Mouse (Mus musculus): ENCODE results near the gene Fat4. TPM values are rescaled to one million over a fixed set of nuclear protein-coding genes. Genes with fewer than 3 reads are reported as not detected.

Gene Fat4
- polyA plus RNA-seq, 1 experiment from 2014 or later = 5.3 TPM

DNA sequence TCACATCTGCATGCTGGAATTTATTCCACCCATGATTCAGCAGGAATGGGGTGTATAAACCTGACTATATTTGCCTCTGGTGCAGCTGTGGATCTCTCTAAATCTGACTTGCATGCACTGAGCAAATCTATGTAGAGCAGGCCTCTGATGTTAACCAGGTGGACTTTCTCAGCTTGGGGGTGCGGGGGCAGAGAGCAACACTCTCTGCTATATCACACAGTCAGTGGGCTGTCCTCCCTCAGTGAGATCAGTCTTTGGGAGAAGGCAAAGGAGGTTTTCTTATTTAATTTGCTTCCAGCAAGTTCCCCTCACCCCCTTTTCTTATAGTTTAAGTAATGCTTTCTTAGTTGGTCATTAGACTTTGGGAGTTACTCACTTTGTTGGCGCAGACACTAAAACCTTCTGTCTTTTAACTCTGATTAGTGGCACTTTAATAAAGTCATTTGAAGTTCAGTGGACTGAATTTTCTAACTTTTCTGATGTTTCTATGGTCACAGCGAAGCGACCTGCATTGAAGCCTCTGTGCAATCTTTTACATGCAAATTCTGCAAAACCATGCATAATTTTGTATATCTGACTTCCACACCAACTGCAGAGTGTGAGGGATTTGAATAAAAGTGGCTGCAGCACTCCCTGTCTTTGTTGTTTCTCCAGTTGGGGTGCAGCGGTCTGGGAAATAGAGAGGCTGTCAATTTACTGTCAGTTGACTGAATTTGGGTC is 26.2 kb downstream of the Fat4 start:
- Histone ChIP-seq H3K9me3 (replicated peaks; ENCODE audit: control insufficient read depth, low read length) (no peaks in the 10 kb centered on the region), H3K9ac (ENCODE audit: low read depth, low read length) (no peak overlapping the region), H3K4me1 (ENCODE audit: control insufficient read depth, insufficient read depth, low read length) (peaks cover 3% of the 10 kb centered on the region), H3K4me3 (ENCODE audit: low read depth, low read length) (no peak overlapping the region), H3K27ac (ENCODE audit: low read depth, low read length) (no peak overlapping the region), H3K4me2 (no peak overlapping the region), H3K36me3 (ENCODE audit: control insufficient read depth, insufficient read depth, low read length) (no peaks in the 10 kb centered on the region), H3K27me3 (ENCODE audit: control insufficient read depth, insufficient read depth, low read length) (no peaks in the 10 kb centered on the region)
- ATAC-seq (replicated peaks; ENCODE audit: insufficient number of reproducible peaks, low FRiP score, low TSS enrichment) = no peak
- 66% methylated on average over 5 of the region's 5 CpGs for WGBS (ENCODE audit: insufficient replicate concordance)

- ATAC-seq (replicated peaks; ENCODE audit: insufficient number of reproducible peaks, low FRiP score, low TSS enrichment) = no peak
- H3K9ac ChIP-seq (ENCODE audit: low read depth, low read length) = no peak overlapping the region
- H3K4me3 ChIP-seq (ENCODE audit: low read depth, low read length) = no peak overlapping the region
- H3K27me3 ChIP-seq (ENCODE audit: control insufficient read depth, insufficient read depth, low read length) = no peaks in the 10 kb centered on the region
- no peaks in the 10 kb centered on the region for H3K4me1 ChIP-seq (ENCODE audit: control insufficient read depth, insufficient read depth, low read length)
- no peaks in the 10 kb centered on the region for H3K9me3 ChIP-seq (replicated peaks; ENCODE audit: control insufficient read depth, low read length)
- WGBS (ENCODE audit: insufficient replicate concordance) = 74% methylated on average over 11 of the region's 11 CpGs
- no peaks in the 10 kb centered on the region for H3K36me3 ChIP-seq (ENCODE audit: control insufficient read depth, insufficient read depth, low read length)
- no peak overlapping the region for H3K4me2 ChIP-seq
- no peak overlapping the region for H3K27ac ChIP-seq (ENCODE audit: low read depth, low read length)
These were observed 26.9 kb downstream of the Fat4 start for GRCm38 (mm10) chr3:38913488-38914105.

DNA sequence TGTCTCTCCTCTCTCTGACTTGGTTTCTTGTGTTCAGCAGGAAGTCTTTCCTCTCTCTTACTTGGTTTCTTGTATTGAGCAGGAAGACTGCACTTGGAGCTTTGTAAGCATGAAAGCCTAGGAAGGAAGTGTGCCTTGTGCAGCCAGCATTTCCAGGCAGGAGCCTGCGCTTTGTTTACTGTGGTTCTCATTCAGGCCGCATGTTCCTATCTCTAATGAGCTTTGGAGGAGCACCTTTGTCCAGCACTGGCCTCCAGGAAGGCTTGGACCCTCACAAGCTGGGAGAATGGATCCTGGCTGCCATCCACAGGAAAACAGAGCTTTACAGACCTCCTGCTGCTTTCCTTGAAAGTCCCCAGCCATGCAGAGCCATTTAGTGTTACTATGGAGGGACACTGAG is 32.2 kb downstream of the Fat4 start:
- H3K4me3 ChIP-seq (ENCODE audit: low read depth, low read length) = no peak overlapping the region
- H3K9ac ChIP-seq (ENCODE audit: low read depth, low read length) = no peak overlapping the region
- no peak overlapping the region for H3K4me2 ChIP-seq
- H3K9me3 ChIP-seq (replicated peaks; ENCODE audit: control insufficient read depth, low read length) = no peaks in the 10 kb centered on the region
- no peak for ATAC-seq (replicated peaks; ENCODE audit: insufficient number of reproducible peaks, low FRiP score, low TSS enrichment)
- no peaks in the 10 kb centered on the region for H3K27me3 ChIP-seq (ENCODE audit: control insufficient read depth, insufficient read depth, low read length)
- no peaks in the 10 kb centered on the region for H3K36me3 ChIP-seq (ENCODE audit: control insufficient read depth, insufficient read depth, low read length)
- no peaks in the 10 kb centered on the region for H3K4me1 ChIP-seq (ENCODE audit: control insufficient read depth, insufficient read depth, low read length)
- WGBS (ENCODE audit: insufficient replicate concordance) = 68% methylated on average over 2 of the region's 2 CpGs
- no peak overlapping the region for H3K27ac ChIP-seq (ENCODE audit: low read depth, low read length)

GRCm38 (mm10) chr3:38921031-38921430 is 34.3 kb downstream of the Fat4 start:
- 77% methylated on average over 2 of the region's 2 CpGs for WGBS (ENCODE audit: insufficient replicate concordance)
- Histone ChIP-seq H3K9me3 (replicated peaks; ENCODE audit: control insufficient read depth, low read length) (no peaks in the 10 kb centered on the region), H3K4me1 (ENCODE audit: control insufficient read depth, insufficient read depth, low read length) (no peaks in the 10 kb centered on the region), H3K27ac (ENCODE audit: low read depth, low read length) (no peak overlapping the region), H3K36me3 (ENCODE audit: control insufficient read depth, insufficient read depth, low read length) (no peaks in the 10 kb centered on the region), H3K4me2 (no peak overlapping the region), H3K27me3 (ENCODE audit: control insufficient read depth, insufficient read depth, low read length) (no peaks in the 10 kb centered on the region), H3K4me3 (ENCODE audit: low read depth, low read length) (no peak overlapping the region), H3K9ac (ENCODE audit: low read depth, low read length) (no peak overlapping the region)
- no peak for ATAC-seq (replicated peaks; ENCODE audit: insufficient number of reproducible peaks, low FRiP score, low TSS enrichment)

DNA sequence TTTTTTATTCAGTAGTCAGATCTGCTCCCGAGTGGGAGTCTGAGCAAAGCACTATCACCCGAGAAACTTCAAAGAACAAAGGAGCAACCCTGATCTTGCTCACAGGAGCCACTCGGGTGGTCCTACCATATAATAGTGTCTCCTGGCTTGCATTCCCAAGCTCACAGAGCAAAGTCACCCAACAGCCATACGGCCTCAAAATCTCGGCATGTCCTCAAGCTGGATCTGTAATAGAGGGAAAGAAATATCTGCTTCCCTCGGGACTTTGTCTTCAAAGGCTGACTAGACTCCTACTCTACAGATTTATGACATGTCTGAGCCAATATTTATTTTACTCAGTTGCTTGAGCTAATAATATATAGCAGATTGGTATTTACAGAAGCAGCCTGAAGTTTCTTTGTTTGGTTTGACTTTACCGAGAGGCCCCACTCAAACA is 36.5 kb downstream of the Fat4 start:
- Histone ChIP-seq H3K9ac (ENCODE audit: low read depth, low read length) (no peak overlapping the region), H3K27me3 (ENCODE audit: control insufficient read depth, insufficient read depth, low read length) (no peaks in the 10 kb centered on the region), H3K4me2 (no peak overlapping the region), H3K4me1 (ENCODE audit: control insufficient read depth, insufficient read depth, low read length) (no peaks in the 10 kb centered on the region), H3K27ac (ENCODE audit: low read depth, low read length) (no peak overlapping the region), H3K9me3 (replicated peaks; ENCODE audit: control insufficient read depth, low read length) (no peaks in the 10 kb centered on the region), H3K4me3 (ENCODE audit: low read depth, low read length) (no peak overlapping the region), H3K36me3 (ENCODE audit: control insufficient read depth, insufficient read depth, low read length) (no peaks in the 10 kb centered on the region)
- ATAC-seq (replicated peaks; ENCODE audit: insufficient number of reproducible peaks, low FRiP score, low TSS enrichment) = no peak
- 72% methylated on average over 7 of the region's 7 CpGs for WGBS (ENCODE audit: insufficient replicate concordance)

DNA sequence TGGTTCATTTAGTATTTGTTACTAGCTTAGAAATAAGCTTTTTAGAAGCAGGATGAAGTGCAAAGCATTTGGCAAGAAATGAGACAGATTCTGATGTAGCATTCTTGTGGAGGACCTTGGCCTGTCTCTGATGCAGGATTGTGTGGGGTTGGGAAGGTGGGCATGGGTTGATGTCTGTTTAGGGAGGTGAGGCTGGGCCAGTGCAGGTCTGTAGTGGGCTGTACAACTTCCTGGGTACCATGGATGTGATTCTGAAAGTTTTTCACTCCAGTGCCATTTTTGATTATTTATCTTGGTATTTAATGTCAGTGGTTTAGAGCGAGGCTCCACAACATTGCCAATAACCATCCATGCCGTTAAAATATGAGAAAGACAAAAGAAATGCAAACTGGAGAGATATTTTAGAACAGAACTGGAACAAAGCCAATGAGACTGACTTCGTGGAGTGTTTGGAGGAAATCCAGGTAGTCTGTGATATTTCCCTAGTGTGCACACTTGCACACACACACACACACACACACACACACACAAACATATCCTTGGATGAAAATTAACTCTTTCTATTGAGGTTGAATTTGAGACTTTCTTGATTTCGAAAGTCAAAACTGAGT is 41.4 kb downstream of the Fat4 start:
- H3K36me3 ChIP-seq (ENCODE audit: control insufficient read depth, insufficient read depth, low read length) = no peaks in the 10 kb centered on the region
- H3K4me3 ChIP-seq (ENCODE audit: low read depth, low read length) = no peak overlapping the region
- no peak overlapping the region for H3K4me2 ChIP-seq
- no peaks in the 10 kb centered on the region for H3K4me1 ChIP-seq (ENCODE audit: control insufficient read depth, insufficient read depth, low read length)
- ATAC-seq (replicated peaks; ENCODE audit: insufficient number of reproducible peaks, low FRiP score, low TSS enrichment) = no peak
- H3K9me3 ChIP-seq (replicated peaks; ENCODE audit: control insufficient read depth, low read length) = no peaks in the 10 kb centered on the region
- 61% methylated on average over 4 of the region's 4 CpGs for WGBS (ENCODE audit: insufficient replicate concordance)
- no peak overlapping the region for H3K9ac ChIP-seq (ENCODE audit: low read depth, low read length)
- no peaks in the 10 kb centered on the region for H3K27me3 ChIP-seq (ENCODE audit: control insufficient read depth, insufficient read depth, low read length)
- no peak overlapping the region for H3K27ac ChIP-seq (ENCODE audit: low read depth, low read length)

GRCm38 (mm10) chr3:38928751-38929150 is 42.0 kb downstream of the Fat4 start:
- Histone ChIP-seq H3K27me3 (ENCODE audit: control insufficient read depth, insufficient read depth, low read length) (no peaks in the 10 kb centered on the region), H3K9ac (ENCODE audit: low read depth, low read length) (no peak overlapping the region), H3K9me3 (replicated peaks; ENCODE audit: control insufficient read depth, low read length) (no peaks in the 10 kb centered on the region), H3K27ac (ENCODE audit: low read depth, low read length) (no peak overlapping the region), H3K4me3 (ENCODE audit: low read depth, low read length) (no peak overlapping the region), H3K36me3 (ENCODE audit: control insufficient read depth, insufficient read depth, low read length) (no peaks in the 10 kb centered on the region), H3K4me2 (no peak overlapping the region), H3K4me1 (ENCODE audit: control insufficient read depth, insufficient read depth, low read length) (no peaks in the 10 kb centered on the region)
- WGBS (ENCODE audit: insufficient replicate concordance) = 62% methylated on average over 3 of the region's 3 CpGs
- no peak for ATAC-seq (replicated peaks; ENCODE audit: insufficient number of reproducible peaks, low FRiP score, low TSS enrichment)

DNA sequence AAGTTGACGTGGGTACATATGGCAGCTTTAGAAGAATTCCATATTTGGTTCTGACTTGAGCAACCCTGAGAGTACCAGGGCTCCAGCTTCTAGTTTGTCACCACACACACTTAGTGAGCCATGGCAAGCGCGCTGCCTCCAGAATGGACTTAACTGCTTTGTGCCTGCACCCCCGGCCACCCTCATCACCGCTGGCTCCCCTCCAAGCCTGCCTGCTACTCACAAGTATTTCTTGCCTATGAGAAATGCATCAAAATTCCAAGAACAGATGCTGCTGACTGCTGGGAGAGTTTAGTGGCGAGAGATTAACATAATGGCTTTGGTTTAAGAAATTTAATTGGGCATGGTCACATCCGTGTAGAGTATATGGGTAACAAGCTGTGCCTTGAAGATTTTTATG is 48.0 kb downstream of the Fat4 start:
- Histone ChIP-seq H3K27me3 (ENCODE audit: control insufficient read depth, insufficient read depth, low read length) (no peaks in the 10 kb centered on the region), H3K9ac (ENCODE audit: low read depth, low read length) (no peak overlapping the region), H3K4me2 (no peak overlapping the region), H3K27ac (ENCODE audit: low read depth, low read length) (no peak overlapping the region), H3K4me1 (ENCODE audit: control insufficient read depth, insufficient read depth, low read length) (peaks cover 4% of the 10 kb centered on the region; the same call in 1 of the 2 replicates), H3K4me3 (ENCODE audit: low read depth, low read length) (no peak overlapping the region), H3K36me3 (ENCODE audit: control insufficient read depth, insufficient read depth, low read length) (no peaks in the 10 kb centered on the region), H3K9me3 (replicated peaks; ENCODE audit: control insufficient read depth, low read length) (no peaks in the 10 kb centered on the region)
- ATAC-seq (replicated peaks; ENCODE audit: insufficient number of reproducible peaks, low FRiP score, low TSS enrichment) = no peak
- WGBS (ENCODE audit: insufficient replicate concordance) = 75% methylated on average over 7 of the region's 7 CpGs
